Mouse (Mus musculus) ovary, postnatal 10 days (tissue): Measurements from ENCODE around the gene Hacd4.

Experiments used
- DNase-seq: peaks from one replicate; pipeline ENCODE4 v3.0.0; 2022; ENCODE audit warnings: low spot score

Gene Hacd4

GRCm38 (mm10) chr4:88438326-88438989 is at the start of gene Hacd4:
Gene Hacd4 (minus strand): TSS chr4:88438928.
- peak; percentile 15 for DNase-seq

GRCm38 (mm10) chr4:88488107-88488506 is 49.4 kb upstream of the Hacd4 start:
- no peak for DNase-seq

GRCm38 (mm10) chr4:88480130-88480529 is 41.4 kb upstream of the Hacd4 start:
- no peak for DNase-seq

- DNase-seq = no peak
Observed at GRCm38 (mm10) chr4:88478809-88479186, 40.1 kb upstream of the Hacd4 start.

GRCm38 (mm10) chr4:88478177-88478808 is 39.6 kb upstream of the Hacd4 start:
- no peak for DNase-seq

- no peak for DNase-seq
Observed at GRCm38 (mm10) chr4:88476511-88477210, 37.9 kb upstream of the Hacd4 start.

GRCm38 (mm10) chr4:88476084-88476483 is 37.4 kb upstream of the Hacd4 start:
- no peak for DNase-seq

- DNase-seq = no peak
Observed at GRCm38 (mm10) chr4:88471528-88471927, 32.8 kb upstream of the Hacd4 start.

- no peak for DNase-seq
Observed at GRCm38 (mm10) chr4:88464574-88464973, 25.8 kb upstream of the Hacd4 start.

- DNase-seq = no peak
Observed at GRCm38 (mm10) chr4:88462981-88463646, 24.4 kb upstream of the Hacd4 start.

GRCm38 (mm10) chr4:88462501-88462900 is 23.8 kb upstream of the Hacd4 start:
- DNase-seq = no peak

GRCm38 (mm10) chr4:88461315-88461714 is 22.6 kb upstream of the Hacd4 start:
- DNase-seq = no peak

- no peak for DNase-seq
Observed at GRCm38 (mm10) chr4:88458673-88459072, 19.9 kb upstream of the Hacd4 start.

- DNase-seq = no peak
Observed at GRCm38 (mm10) chr4:88458093-88458492, 19.4 kb upstream of the Hacd4 start.

GRCm38 (mm10) chr4:88450087-88450765 is 11.5 kb upstream of the Hacd4 start:
- DNase-seq = no peak

- DNase-seq = no peak
Observed at GRCm38 (mm10) chr4:88448976-88449375, 10.2 kb upstream of the Hacd4 start.

- no peak for DNase-seq
Observed at GRCm38 (mm10) chr4:88440814-88441213, 2.1 kb upstream of the Hacd4 start.

- no peak for DNase-seq
Observed at GRCm38 (mm10) chr4:88439669-88440123, 968 bp upstream of the Hacd4 start.

GRCm38 (mm10) chr4:88438990-88439329 is 232 bp upstream of the Hacd4 start:
- no peak for DNase-seq

GRCm38 (mm10) chr4:88437917-88438316 is 811 bp downstream of the Hacd4 start:
- no peak for DNase-seq

- no peak for DNase-seq
Observed at GRCm38 (mm10) chr4:88437166-88437565, 1.6 kb downstream of the Hacd4 start.

GRCm38 (mm10) chr4:88436593-88437165 is 2.0 kb downstream of the Hacd4 start:
- DNase-seq = no peak
